Mouse (Mus musculus): Measurements from ENCODE around the gene 9430038I01Rik. TPM values are rescaled to one million over a fixed set of nuclear protein-coding genes. Genes with fewer than 3 reads are reported as not detected.

The 9430038I01Rik gene
- polyA plus RNA-seq, 2 experiments = 16.0 to 23.6 TPM

DNA sequence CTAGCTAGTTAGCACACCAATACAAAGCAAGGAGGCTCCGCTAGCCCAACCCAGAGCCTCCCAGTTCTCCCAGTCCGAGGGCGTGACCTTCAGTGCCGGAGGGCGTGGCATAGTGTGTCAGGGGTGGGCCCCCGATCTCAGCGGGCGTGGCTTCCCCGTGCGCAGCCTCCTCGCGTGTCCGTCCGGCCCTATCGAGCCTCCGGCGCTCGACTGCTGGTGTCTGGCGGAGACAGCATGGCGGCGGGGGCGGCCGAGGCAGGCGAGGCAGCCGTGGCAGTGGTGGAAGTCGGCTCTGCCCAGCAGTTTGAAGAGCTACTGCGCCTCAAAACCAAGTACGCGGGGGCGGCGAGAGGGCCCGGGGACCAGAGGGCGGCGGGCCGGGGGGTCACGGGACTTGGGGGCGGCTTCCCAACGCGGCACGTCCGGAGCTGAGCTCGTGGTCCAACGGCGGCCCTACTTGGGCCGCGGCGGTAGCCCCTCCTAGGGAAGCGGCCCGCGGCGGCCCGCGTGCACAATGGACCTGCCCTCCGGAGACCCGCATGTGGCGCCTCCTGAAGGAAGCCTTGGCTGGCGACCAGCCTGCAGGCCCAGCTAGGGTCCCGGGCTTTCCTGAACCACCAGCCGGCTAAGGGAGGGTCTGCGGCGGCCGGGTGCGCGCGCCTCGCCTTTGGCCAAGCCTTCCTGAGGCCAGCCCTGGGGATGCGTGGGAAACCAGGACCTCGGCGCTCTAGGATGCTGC, 27.0 kb upstream of the 9430038I01Rik start, which contains the start of gene Glrx3:
TSS of gene Glrx3 (plus strand) at position 175 of the 739 bp plus-strand sequence.
- H3K9ac ChIP-seq (ENCODE audit: low read depth, low read length, severe bottlenecking) = peak within 1 kb of the TSS; percentile 93
- no peaks in the 10 kb centered on the region for H3K9me3 ChIP-seq (ENCODE audit: control insufficient read depth, low read length)
- peak within 1 kb of the TSS; percentile 82 for H3K27ac ChIP-seq (replicated peaks; ENCODE audit: low read depth, low read length)
- H3K4me1 ChIP-seq (ENCODE audit: control insufficient read depth, insufficient read depth, low read length) = peaks cover 11% of the 10 kb centered on the region
- H3K4me3 ChIP-seq (replicated peaks; ENCODE audit: low read length) = peak within 1 kb of the TSS; percentile 93
- no peaks in the 10 kb centered on the region for H3K27me3 ChIP-seq (ENCODE audit: control insufficient read depth, insufficient read depth, low read length)
- TF ChIP-seq POLR2A (IDR thresholded peaks at IDR 0.05; ENCODE audit: borderline replicate concordance, extremely low read depth, insufficient read depth, insufficient read length) = peak; percentile 78; the same call in 1 of the 2 replicates
- peak; percentile 96 for ATAC-seq (ENCODE audit: low FRiP score, low read depth)
- H3K4me2 ChIP-seq (replicated peaks; ENCODE audit: low read depth, low read length, severe bottlenecking) = peak within 1 kb of the TSS; percentile 80
- DNase-seq (ENCODE audit: low spot score) = peak; percentile 88
- under 1% methylated on average over 64 of the region's 69 CpGs for WGBS
- no peaks in the 10 kb centered on the region; the same call in 1 of the 2 replicates for H3K36me3 ChIP-seq (ENCODE audit: control insufficient read depth, insufficient read depth, low read length)

DNA sequence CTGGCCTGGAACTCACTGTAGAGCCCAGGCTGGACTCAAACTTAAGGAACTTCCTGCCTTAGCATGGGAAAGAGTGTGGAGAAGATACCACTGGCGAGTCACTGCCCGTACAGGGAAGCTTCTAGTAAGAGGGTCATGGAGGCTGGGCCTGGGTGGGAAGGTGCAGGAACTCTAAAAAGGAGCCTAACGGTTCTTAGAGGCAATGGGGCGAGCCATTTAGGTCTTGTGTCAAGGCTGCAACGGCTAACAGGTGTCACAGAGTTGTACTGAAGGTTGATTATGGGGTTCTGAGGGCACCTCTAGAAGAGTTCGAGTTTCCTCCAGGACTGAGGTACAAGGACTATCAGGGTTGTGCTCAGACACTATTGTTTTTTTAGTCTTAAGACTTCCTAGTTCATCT, 26.3 kb upstream of the 9430038I01Rik start:
- DNase-seq (ENCODE audit: low spot score) (no peak), ATAC-seq (ENCODE audit: low FRiP score, low read depth) (0 out of 2 replicates have a peak, but pooled peaks have one; percentile 2)
- H3K4me2 ChIP-seq (replicated peaks; ENCODE audit: low read depth, low read length, severe bottlenecking) = peak overlapping the region; percentile 80; the same call in 1 of the 2 replicates
- H3K4me3 ChIP-seq (replicated peaks; ENCODE audit: low read length) = 0 out of 2 replicates have a peak overlapping the region, but pooled peaks have one; percentile 93
- H3K27me3 ChIP-seq (ENCODE audit: control insufficient read depth, insufficient read depth, low read length) = no peaks in the 10 kb centered on the region
- H3K9me3 ChIP-seq (ENCODE audit: control insufficient read depth, low read length) = no peaks in the 10 kb centered on the region
- WGBS = 72% methylated on average over 6 of the region's 6 CpGs
- H3K9ac ChIP-seq (ENCODE audit: low read depth, low read length, severe bottlenecking) = no peak overlapping the region
- H3K36me3 ChIP-seq (ENCODE audit: control insufficient read depth, insufficient read depth, low read length) = no peaks in the 10 kb centered on the region; the same call in 1 of the 2 replicates
- no peak overlapping the region for H3K27ac ChIP-seq (replicated peaks; ENCODE audit: low read depth, low read length)
- H3K4me1 ChIP-seq (ENCODE audit: control insufficient read depth, insufficient read depth, low read length) = peaks cover 13% of the 10 kb centered on the region
- TF ChIP-seq POLR2A (IDR thresholded peaks at IDR 0.05; ENCODE audit: borderline replicate concordance, extremely low read depth, insufficient read depth, insufficient read length) = no peak

DNA sequence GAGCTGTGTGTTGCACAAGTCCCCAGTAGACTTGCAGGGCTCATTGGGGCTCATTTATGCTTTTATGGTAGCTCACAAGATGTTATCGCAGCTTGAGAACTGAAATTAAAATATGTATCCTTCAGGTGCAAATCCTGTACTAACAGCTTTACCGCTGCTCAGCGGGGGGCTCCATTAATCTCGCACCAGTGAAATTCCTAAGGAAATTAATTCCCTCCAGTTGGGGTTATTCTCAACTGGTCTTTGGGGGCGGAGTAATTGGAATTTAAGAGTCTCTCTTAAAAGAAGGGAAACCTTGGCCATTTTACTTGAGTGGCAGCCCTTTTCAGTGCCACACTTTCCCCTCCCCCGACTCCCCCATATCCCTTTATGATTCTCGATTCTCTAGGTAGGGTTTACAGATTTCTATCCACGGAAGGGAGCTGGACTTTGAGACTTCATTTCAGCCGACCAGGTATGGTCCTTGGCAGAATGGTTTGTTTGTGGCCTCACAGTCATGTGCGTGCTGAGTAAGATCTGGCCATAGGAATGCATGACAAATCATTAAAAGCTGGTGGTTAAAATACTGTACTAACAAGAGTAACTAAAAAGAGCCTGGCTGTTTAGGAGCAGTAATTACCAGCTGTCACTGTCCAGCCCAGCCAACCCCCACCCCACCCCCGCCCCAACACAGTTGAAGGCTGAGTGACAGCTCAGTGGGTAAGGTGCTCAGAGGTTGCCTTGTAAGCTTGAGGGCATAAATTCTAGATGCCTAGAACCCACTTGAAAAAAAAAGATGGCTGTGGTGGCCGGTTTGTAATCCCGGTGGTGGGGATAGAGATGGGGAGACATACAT, 21.4 kb upstream of the 9430038I01Rik start:
- H3K27me3 ChIP-seq (ENCODE audit: control insufficient read depth, insufficient read depth, low read length) = no peaks in the 10 kb centered on the region
- H3K27ac ChIP-seq (replicated peaks; ENCODE audit: low read depth, low read length) = no peak overlapping the region
- TF ChIP-seq POLR2A (IDR thresholded peaks at IDR 0.05; ENCODE audit: borderline replicate concordance, extremely low read depth, insufficient read depth, insufficient read length) = no peak
- H3K4me3 ChIP-seq (replicated peaks; ENCODE audit: low read length) = no peak overlapping the region
- H3K36me3 ChIP-seq (ENCODE audit: control insufficient read depth, insufficient read depth, low read length) = no peaks in the 10 kb centered on the region
- H3K4me2 ChIP-seq (replicated peaks; ENCODE audit: low read depth, low read length, severe bottlenecking) = no peak overlapping the region
- no peak overlapping the region for H3K9ac ChIP-seq (ENCODE audit: low read depth, low read length, severe bottlenecking)
- ATAC-seq (ENCODE audit: low FRiP score, low read depth) = peak; percentile 26
- DNase-seq (ENCODE audit: low spot score) = peak; percentile 27
- WGBS = 25% methylated on average over 13 of the region's 13 CpGs
- peaks cover 10% of the 10 kb centered on the region for H3K4me1 ChIP-seq (ENCODE audit: control insufficient read depth, insufficient read depth, low read length)
- no peaks in the 10 kb centered on the region for H3K9me3 ChIP-seq (ENCODE audit: control insufficient read depth, low read length)

DNA sequence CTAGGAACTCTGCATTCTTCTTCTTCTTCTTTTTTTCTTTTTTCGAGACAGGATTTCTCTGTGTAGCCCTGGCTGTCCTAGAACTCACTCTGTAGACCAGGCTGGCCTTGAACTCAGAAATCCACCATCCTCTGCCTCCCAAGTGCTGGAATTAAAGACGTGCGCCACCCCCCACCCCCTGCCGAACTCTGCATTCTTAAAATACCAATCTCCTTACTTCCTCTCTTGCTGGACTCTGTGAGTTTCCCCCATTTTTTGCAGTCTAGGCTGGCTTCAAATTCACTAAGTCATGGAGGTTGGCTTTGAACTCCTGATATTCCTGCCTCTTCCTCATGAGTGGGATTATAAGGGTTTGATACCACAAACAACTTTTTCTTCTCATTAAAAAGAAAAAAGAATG, 16.1 kb upstream of the 9430038I01Rik start:
- Histone ChIP-seq H3K27ac (replicated peaks; ENCODE audit: low read depth, low read length) (no peak overlapping the region), H3K9me3 (ENCODE audit: control insufficient read depth, low read length) (no peaks in the 10 kb centered on the region), H3K27me3 (ENCODE audit: control insufficient read depth, insufficient read depth, low read length) (no peaks in the 10 kb centered on the region), H3K4me2 (replicated peaks; ENCODE audit: low read depth, low read length, severe bottlenecking) (no peak overlapping the region), H3K9ac (ENCODE audit: low read depth, low read length, severe bottlenecking) (no peak overlapping the region), H3K4me1 (ENCODE audit: control insufficient read depth, insufficient read depth, low read length) (peaks cover 2% of the 10 kb centered on the region; the same call in 1 of the 2 replicates), H3K36me3 (ENCODE audit: control insufficient read depth, insufficient read depth, low read length) (no peaks in the 10 kb centered on the region), H3K4me3 (replicated peaks; ENCODE audit: low read length) (no peak overlapping the region)
- DNase-seq (ENCODE audit: low spot score) = no peak
- WGBS = 53% methylated on average over 4 of the region's 4 CpGs
- no peak for ATAC-seq (ENCODE audit: low FRiP score, low read depth)
- TF ChIP-seq POLR2A (IDR thresholded peaks at IDR 0.05; ENCODE audit: borderline replicate concordance, extremely low read depth, insufficient read depth, insufficient read length) = no peak

DNA sequence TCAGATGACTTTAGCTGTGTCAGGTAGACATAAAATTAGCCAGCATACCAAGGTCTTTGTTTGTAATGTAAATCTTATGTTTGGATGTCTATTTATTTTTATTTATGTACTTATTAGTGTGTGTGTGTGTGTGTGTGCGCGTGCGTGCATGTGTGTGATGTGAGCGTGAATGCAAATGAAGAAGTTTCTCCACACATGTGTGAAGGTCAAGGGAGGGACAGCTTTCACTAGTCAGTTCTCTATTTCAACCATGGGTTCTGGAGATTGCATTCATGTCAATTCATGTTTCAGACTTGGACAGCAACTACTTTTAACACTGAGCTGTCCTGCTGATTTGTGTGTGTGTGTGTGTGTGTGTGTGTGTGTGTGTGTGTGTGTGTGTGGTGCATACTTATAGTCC, 10.7 kb upstream of the 9430038I01Rik start:
- 97% methylated on average over 4 of the region's 4 CpGs for WGBS
- Histone ChIP-seq H3K27ac (replicated peaks; ENCODE audit: low read depth, low read length) (no peak overlapping the region), H3K9ac (ENCODE audit: low read depth, low read length, severe bottlenecking) (no peak overlapping the region), H3K4me1 (ENCODE audit: control insufficient read depth, insufficient read depth, low read length) (no peaks in the 10 kb centered on the region), H3K36me3 (ENCODE audit: control insufficient read depth, insufficient read depth, low read length) (no peaks in the 10 kb centered on the region), H3K4me3 (replicated peaks; ENCODE audit: low read length) (no peak overlapping the region), H3K4me2 (replicated peaks; ENCODE audit: low read depth, low read length, severe bottlenecking) (no peak overlapping the region), H3K9me3 (ENCODE audit: control insufficient read depth, low read length) (no peaks in the 10 kb centered on the region), H3K27me3 (ENCODE audit: control insufficient read depth, insufficient read depth, low read length) (no peaks in the 10 kb centered on the region)
- no peak for DNase-seq (ENCODE audit: low spot score)
- ATAC-seq (ENCODE audit: low FRiP score, low read depth) = no peak
- no peak for TF ChIP-seq POLR2A (IDR thresholded peaks at IDR 0.05; ENCODE audit: borderline replicate concordance, extremely low read depth, insufficient read depth, insufficient read length)

Data from limb, embryonic 14.5 days (tissue).